Mouse (Mus musculus): ENCODE data around the gene Bdh1.

Bdh1 gene

DNA sequence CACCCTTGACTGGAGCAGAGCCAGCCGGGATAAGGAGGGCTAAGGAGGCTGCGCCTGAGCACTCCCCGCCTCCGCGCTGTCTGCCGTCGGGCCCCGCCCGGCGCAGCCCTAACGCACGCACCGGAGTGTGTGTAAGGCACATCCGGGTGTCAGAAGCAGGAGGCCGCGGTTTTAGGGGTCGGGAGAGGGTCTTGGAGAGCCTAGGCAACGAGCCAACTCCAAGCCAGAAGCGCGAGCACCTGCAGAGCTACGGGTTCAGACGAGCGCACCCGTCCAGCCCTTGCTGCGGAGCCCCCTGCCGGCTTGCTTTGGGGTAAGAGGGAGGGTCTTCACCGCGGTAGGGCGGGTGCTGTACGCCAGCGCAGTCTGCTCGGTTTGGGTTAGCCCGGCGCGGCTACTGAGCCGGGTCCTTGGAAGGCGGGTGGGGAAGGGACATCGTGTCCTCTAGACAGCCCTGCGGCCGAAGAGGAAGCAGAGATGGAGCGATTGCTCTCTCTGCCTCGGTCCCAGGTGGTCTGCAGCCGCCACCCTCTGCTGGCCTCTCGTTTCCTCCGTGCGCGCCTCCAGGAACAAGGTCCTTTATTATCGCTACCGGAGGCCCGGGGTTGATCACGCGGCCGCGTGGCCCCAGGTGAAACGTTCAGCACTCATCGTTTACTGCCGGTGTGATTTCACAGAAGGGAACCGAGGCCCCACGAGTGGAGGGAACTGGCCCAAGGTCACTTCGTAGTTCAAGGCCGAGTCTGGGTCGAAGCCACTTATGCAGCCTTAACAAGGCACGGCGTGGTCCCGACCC is 6.8 kb downstream of the Bdh1 start:
- DNase-seq = peak; percentile 83

DNA sequence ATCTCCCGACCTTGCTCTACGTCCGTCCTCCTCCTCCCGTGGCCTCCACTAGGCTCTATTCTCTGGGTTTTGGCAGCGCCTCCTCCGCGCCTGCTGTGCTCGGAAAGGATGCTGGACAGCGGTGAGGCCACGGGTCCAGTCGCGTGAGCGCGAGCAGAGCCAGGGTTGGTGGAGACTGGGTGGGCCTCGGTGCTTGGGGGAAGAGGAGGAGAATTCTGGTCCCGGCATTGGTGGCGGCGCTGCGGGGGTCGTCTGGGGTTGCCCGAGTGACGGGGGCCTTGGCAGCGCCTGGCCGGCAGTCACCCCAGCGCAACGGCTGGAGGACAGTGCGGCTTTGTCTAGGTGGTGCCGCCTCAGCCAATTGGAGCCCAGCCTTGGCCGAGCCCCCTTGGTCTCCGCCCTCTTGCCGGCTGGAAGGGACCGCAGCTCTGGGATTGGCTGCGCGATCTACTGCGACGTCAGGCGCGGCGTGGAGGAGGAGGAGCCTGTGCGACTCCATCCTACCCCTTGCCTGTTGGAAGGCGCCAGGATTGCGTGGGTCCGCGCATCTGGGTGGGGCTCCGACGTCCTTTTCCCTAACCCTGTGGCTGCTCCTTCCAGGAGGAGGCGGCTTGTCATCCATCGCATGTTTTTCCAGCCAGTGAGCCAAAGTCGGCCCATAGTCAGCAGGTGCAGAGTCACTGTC is 7.5 kb downstream of the Bdh1 start:
- DNase-seq = peak; percentile 95

DNA sequence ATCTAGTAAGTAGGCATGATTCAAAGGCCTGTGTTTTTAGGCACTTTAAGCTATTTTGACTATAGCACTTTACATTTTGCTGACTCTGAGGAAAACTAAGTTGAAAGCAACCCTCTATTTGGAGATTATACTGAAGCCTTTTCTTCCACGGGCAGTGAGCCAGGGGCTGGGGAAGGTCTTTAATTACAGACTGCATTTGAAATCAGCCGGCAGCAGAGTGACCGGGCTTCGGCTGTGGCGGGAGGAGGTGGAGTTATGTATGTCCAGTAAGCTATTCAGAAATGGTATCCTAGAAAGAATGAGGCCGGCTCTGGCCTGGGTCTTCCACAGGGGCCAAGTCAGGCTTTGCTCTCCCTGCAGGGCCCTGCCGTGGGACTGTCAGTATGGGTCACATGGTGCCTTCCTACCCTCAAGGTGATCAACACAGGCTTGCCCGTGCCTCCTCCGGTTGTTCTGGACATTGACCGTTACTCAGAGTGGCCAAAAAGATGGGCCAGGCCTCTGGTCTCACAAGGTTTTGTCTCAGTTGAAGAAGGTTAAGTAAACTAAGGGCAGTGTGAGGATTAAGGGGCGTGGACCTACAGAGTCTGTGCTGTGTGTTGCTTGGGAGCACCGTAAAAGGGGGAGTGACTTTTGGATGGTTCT is 11.5 kb downstream of the Bdh1 start:
- peak; percentile 30 for DNase-seq

DNA sequence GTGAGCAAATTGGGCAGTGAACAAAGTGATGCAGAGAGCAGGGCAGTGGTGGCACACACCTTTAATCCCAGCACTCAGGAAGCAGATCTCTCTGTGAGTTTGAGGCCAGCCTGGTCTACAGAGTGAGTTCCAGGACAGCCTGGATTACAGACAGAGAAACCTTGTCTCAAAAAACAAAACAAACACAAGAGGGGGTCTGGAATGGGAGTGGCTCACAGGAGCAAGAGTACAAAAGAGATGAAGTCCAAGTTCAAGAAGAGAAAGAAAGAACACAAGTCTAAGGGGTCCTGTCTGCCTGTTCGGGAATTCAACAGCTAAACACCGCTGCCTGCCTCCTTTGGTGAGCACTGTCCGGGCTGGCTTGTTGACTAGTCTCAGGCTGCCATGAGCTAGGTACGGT is 13.1 kb downstream of the Bdh1 start:
- no peak for DNase-seq

DNA sequence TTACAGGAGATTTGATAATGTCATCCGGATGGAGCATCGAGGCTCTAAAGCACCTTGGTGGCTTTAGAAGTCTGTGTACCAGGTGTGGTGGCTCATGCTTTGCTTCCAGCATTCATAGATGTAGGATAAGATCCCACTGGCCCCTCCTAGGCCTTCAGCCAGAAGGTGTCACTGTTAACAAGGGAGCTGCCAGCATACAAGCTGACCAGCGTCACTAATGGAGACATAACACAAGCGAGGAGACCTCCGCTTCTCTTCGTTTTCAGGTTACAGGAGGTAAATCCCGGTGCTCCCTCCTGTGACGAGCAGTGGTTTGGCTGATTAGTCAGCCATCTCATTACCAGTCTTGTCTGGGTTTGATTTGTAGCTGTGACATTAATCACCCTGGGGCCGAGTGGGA is 14.0 kb downstream of the Bdh1 start:
- DNase-seq = no peak

DNA sequence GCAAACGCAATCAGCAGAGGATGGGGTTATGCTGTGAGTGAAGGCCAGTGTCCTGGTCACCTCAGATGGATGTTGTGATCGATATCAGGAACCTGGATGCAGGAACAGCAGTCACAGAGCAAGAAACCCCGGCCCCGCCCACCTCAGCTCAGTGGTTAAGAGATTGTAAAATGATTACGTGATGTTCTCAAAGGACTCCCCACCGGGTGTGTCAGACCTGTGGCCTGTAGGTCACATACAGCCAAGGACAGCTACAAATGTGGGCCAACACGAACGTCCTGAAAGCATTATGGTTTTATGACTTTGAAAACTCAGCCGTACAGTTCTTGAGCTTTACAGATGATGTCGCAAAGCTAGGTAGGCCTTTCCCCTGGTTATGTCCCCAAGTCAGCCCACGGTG is 15.3 kb downstream of the Bdh1 start:
- DNase-seq = no peak

DNA sequence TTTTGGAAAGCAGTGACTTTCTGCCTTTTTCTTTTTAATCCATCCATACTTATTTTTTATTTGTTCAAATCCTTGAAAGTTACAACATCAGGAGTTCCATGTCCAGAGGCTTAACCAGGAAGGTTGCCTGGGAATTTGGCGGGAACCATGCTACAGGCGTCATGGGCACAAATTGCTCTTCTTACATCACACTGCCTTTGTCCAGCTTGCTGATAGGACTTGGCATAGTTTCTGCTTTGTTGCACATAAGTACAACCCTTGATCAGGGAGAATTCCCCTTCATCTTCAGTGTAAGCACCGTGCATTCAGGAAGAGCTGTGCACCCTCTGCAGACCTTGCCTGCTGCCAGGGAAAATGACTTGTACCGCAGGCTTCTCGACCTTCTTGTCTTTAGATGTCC is 17.4 kb downstream of the Bdh1 start:
- no peak for DNase-seq

DNA sequence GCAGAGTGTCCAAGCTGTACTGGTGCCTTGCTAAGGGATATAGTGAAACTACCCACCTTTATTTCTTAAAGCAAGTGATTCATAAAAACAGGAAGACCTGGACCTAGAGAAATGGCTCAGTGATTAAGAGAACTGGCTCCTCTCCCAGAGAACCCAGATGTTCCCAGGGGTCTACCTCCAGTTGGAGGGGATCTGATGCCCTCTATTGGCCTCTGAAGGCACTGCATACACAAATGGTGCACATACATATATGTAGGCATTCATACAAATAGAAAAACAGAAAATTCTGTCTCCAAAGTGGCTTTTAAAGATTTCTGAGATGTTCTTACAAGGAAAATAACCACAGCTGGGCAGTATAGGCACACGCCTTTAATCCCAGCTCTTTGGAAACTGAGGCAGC is 18.0 kb downstream of the Bdh1 start:
- no peak for DNase-seq

DNA sequence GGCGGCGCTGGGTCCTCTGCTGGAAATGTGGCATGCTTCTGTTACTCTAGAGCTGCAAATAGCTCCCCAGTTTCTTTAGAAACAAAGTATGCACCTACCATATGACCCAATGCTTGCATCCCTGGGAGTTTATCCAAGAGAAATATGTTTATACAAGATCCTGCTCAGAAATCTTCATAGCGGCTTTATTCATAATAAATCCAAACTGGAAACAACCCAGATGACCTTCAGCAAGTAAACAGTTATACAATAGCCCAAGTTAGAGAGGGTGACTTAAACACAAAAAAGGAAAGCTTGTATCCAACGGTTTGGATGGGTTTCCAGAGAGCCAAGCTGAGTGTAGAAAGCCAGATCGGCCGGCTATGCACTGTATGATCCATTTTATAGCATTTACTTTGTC is 22.4 kb downstream of the Bdh1 start:
- no peak for DNase-seq

DNA sequence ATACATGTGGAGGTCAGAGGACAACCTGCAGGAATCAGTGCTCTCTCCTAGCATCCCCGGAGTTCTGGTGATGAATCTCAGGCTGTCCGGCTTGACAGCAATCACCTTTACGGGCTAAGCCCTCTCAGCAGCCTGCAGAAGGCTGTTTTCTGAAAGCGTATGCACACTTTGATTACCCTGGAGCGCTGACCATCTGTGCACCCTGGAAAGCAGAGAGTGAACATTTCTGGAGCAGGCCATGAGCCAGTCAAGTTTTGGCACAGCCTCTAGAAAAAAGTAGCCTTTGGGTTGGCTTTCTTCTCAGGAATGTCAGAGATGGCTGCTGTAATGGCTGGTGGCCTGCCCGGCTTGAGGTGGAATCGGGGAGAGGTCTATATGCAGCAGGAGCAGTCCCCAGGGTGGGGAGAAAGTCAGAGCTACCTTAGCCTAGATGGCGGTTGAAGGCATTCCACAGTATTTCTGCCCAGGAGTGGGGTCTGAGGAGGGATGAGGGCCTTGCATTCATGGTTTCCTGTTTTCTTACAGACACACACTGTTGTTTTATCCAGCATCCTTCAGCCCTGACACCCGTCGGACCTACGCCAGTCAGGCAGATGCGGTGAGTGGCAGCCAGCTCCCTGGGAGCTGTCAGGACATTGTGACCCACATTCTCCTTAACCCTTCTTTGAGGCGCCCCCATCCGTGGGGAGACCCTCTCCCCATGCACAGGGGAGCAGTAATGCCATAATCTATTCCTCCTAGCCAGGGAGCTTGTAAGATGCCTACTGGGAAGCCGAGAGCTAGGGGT is 24.2 kb downstream of the Bdh1 start:
- DNase-seq = peak; percentile 87

DNA sequence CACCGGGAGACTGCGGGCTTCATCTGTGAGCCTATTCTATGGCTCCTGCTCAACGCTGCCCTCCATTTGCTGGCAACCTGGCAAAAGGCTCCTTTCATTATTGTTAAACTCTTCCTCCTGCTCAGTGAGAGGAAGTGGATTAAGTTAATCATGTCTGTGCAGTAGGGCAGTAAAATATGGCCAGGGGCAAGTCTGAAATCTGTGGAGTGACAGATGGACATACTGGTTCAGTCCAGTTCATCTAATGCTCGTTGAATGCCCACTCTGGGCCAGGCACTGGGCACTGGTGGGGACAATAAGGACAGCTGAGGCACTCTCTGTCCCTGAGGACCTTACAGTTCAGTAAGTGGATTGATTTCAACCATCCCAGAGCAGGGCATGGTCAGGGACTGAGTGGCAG is 27.9 kb downstream of the Bdh1 start:
- DNase-seq = no peak

DNA sequence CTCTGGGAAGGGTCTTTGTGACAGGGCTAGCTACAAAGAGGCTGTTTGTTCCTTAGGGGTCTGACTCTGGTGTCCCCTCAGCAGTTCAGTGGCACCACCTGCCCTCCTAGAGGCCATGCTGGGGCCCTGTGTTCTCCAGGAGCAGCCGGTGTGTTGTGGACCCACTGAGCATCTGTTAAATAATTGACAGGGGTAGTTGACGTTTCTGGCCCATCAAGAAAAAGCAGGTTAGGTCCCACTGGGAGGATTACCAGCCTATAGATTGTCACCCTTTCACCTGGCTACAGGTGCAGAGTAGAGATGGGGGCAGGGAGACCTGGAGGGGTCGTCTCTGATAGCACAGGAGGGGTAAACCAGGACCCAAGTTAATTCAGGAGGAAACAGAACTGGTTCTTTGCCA is 29.2 kb downstream of the Bdh1 start:
- DNase-seq = no peak

DNA sequence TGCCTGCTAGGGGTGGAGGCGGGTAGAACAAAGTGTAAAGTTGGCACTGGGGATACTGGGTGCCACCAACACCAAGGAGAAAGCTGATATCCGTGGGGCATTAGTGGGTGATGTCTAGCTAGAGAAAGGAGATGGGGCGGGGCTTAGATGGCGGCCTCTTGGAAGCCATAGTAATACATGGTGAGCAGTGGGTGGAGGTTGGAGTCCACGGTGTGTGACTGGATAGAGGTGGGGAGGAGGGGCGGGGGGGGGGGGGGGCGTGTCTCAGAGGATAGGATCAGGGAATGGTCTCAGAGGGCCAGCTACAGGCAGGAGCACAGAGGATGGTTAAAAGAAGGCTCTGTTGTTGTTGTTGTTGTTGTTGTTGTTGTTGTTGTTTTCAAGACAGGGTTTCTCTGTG is 30.4 kb downstream of the Bdh1 start:
- no peak for DNase-seq

DNA sequence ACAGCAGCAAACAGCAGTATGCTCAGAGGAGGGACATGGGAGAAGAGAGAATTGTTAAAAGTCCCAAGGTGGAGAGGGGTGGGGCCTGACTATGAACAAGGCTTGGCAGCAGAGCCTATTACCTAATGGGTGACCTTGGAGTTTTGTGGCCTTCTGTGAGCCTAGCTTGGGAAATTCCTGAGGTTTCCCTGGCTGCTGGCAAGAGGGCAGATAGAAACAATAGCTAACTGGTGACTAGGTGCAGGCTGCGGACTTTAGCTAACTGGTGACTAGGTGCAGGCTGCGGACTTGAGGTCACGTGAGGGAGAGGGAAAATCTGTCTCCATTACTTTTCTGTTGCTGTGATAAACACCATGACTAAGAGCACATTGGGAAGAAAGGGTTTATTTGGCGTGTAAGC is 31.9 kb downstream of the Bdh1 start:
- DNase-seq = no peak

DNA sequence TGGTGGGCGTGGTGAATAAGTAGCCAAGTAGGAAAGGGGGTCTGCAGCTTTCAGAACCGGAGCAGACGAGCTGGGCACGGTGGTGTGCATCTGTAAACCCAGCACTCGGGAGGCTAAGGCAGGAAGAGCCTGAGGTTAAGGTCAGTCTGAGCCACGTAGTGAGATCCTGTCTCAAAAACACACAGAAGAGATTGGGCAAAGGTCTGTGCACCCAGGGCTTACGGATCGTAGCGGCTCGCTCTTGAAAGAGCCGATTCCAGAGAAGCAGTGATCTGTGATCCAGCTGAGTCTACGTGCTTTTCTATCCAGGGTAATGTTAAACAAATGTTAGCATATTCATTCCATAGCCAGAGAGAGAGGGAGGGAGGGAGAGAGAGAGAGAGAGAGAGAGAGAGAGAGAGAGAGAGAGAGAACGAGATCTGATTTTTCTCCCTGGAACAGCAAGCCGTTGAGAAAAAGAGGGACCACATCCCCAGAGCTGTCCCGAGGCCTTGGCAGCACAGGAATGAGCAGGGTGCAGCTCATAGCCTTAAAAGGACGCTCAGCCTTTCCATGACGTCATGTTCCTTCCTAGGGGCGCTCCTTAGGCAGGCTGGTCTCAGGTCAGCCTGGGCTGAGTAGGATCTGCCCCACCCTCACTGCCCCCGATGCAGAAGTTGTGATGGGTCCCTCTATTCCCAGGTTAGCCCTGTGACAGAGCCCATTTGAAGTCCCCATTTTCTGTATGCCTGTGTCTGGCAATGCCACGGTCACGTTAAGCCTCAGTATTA is 33.4 kb downstream of the Bdh1 start:
- DNase-seq = no peak

DNA sequence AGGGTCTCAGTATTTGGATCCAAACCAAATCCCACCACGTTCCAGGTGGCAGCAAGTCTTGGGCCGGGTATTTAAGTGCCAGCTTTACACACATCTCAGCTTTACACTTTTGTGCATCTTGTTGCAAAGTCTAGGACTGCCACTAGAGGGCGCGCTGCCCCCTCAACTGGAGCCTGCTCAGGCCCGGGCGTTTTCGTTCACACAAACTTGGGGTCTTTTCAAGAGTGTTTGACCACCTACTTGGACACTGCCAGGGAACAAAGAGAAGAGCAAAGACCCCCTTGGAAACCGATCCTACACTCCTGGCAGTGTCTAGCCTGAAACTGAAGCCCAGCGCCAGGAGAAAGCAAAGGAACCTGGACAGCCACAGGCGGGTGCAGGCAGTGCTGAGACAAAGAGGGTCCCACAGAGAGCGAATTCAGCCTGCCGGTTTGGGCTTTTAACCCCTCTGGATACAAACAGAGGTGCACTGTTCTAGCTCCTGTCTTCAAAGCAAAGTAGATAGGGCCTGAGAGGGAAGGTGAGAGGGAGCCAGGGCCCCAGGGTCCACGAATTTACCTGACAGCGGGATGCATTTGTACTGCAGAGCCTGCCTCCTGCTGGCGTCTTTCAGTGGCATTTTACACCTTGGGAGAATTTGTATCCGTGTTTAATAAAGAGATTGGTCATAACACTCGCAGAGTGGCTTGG is 36.3 kb downstream of the Bdh1 start:
- peak; percentile 78 for DNase-seq

DNA sequence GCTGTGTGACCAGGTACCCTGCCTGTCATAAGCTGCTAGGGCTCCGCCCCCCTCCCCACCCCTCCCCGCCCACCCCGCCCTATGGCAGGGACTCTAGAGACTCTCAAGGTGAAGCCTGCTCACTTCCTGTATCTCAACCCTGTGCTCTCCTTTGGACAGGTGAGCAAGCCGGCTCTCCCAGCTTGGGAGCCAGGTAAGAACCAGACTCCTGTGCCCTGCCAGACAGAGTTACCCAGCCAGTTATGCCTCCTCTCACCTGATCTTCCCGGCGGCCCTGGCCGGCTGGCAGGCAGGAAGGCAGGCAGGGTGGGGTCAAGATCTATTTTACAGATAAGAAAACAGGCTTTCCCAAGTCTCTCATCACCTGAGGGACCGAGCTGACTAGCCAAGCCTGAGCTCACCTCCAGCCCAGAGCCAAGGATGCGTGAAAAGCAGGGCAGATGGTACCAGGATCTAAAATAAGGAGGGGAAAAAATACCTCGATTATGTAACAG is 37.9 kb downstream of the Bdh1 start:
- peak; percentile 85 for DNase-seq

DNA sequence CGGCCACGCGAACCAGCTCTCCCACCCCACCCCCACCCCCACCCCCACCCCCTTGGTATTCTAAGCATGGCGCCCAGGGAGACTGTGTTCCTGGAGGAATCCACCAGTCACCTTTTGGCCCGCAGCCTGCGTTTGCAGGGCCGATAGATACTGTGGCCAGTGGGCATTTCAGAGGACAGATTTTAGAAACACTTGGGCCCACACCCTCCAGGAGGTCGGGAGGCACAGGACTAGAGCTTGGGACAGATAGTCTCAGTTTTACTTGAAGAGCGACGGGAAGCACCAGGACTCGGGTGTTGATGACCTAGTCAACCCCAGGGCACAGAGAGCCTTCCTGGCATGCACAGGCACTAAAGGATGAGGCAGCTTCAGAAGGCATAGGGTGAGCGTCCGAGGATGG is 38.4 kb downstream of the Bdh1 start:
- peak; percentile 70 for DNase-seq

DNA sequence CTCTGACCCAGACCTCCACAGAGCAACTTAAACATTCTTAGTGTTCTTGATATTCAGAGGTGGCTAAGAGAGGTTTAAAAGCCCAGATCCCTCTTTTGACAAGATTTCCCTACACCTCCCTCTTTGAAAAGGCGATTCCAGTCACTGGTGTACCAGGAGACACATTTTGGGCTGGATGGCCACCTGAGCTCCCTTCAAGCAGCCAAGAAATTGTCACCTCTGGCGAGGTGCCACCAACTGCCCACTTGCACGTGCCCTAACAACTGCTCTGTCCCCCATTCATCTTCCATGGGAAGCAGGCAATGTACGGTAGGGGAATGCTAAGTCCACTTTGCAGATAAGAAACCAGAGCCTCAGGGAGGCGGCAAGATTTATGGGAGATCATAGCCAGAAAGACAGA is 39.0 kb downstream of the Bdh1 start:
- peak; percentile 54 for DNase-seq

DNA sequence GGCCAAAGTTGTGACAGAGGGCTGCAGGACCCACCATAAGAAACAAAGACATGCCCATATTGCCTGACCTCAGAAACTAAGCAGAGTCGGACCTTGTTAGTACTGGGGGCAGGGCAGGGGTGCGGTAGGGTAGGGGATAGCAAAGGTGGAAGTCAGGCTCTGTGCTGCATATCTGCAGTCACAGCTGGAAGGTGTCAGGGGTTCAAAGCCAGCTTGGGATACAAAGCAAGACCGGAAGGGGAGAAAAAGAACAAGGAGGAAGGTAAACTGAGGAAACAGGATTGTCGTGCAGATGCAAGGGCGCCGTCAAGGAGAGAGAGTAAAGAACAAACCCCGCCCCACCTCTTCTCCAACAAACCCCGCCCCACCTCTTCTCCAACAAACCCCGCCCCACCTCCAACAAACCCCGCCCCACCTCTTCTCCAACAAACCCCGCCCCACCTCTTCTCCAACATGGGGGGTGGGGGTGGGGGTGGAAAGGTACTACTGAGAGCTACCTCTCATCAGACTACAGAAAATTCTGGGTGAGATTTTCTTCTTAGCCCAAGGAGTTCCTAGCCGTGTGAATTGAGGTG is 40.1 kb downstream of the Bdh1 start:
- DNase-seq = no peak

DNA sequence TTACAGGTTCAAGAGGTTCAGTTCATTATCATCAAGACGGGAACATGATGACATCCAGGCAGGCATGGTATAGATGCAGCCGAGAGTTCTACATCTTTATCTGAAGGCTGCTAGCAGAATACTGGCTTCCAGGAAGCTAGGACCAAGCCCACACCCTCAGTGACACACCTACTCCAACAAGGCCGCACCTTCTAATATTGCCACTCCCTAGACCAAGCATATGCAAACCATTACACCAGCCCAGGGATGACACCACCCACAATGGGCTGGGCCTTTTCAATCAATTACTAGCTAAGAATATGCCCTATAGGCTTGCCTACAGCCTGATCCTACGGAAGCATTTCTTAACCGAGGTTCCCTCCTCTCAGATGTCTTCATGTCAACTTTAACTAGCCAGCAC is 42.9 kb downstream of the Bdh1 start:
- DNase-seq = no peak
